11 mouse cellular contexts compared by ENCODE assay signal in genomic region chr8:70558334-70558733, GRCm38 (mm10). TPM values are rescaled to one million over a fixed set of nuclear protein-coding genes. Genes with fewer than 3 reads are reported as not detected.
DNase-seq lines count a peak whose midpoint lies in the region; ATAC-seq and TF ChIP-seq lines count a peak whose summit lies in the region.
"Had no signal": no experiment of that assay in that cellular context is flagged by ENCODE, and none has a peak within 500 bp of the region (broad histone marks: within the 10 kb centered on the region; RNA-seq: fewer than 3 reads in every experiment).

No protein-coding gene starts in this region.

- WGBS in heart, postnatal 0 days, result 22% methylated on average over 4 of the region's 4 CpGs
- 51% methylated on average over 4 of the region's 4 CpGs for WGBS in lung, embryonic 15.5 days

- peaks cover 75% of the 10 kb centered on the region for H3K4me1 ChIP-seq in heart, postnatal 0 days (ENCODE audit: control insufficient read depth, insufficient read depth)
- peaks cover 59% of the 10 kb centered on the region for H3K4me1 ChIP-seq in lung, embryonic 15.5 days

- no peak for TF ChIP-seq EP300 in heart, postnatal 0 days (IDR thresholded peaks at IDR 0.05; ENCODE audit: low read depth)

- no peaks in the 10 kb centered on the region for H3K36me3 ChIP-seq in heart, postnatal 0 days (replicated peaks; ENCODE audit: control insufficient read depth, insufficient read depth, low read length)
- H3K36me3 ChIP-seq in lung, embryonic 15.5 days, result no peaks in the 10 kb centered on the region

- H3K4me2 ChIP-seq in heart, postnatal 0 days (ENCODE audit: low read depth, low read length), result no peak overlapping the region
- no peak overlapping the region for H3K4me2 ChIP-seq in lung, embryonic 15.5 days
- H3K4me2 ChIP-seq: forebrain, embryonic 13.5 days; neural tube, embryonic 12.5 days had no signal

- H3K27me3 ChIP-seq in heart, postnatal 0 days (ENCODE audit: control insufficient read depth, insufficient read depth, low read length), result no peaks in the 10 kb centered on the region
- H3K27me3 ChIP-seq in lung, embryonic 15.5 days, result no peaks in the 10 kb centered on the region
- H3K27me3 ChIP-seq: forebrain, embryonic 13.5 days; neural tube, embryonic 12.5 days had no signal

- H3K9me3 ChIP-seq in heart, postnatal 0 days (replicated peaks; ENCODE audit: control insufficient read depth, low read length), result no peaks in the 10 kb centered on the region
- H3K9me3 ChIP-seq in lung, embryonic 15.5 days, result no peaks in the 10 kb centered on the region
- H3K9me3 ChIP-seq: forebrain, embryonic 13.5 days; neural tube, embryonic 12.5 days had no signal

- TF ChIP-seq CTCF in heart, postnatal 0 days (IDR thresholded peaks at IDR 0.05; ENCODE audit: low read depth), result peak; percentile 59

- peak; percentile 48 for DNase-seq in urinary bladder, postnatal 14 days (ENCODE audit: low spot score)
- no peak for DNase-seq in urinary bladder, adult 2 months (ENCODE audit: low spot score)
- peak; percentile 66 for DNase-seq in heart, postnatal 0 days (ENCODE audit: low spot score)
- peak; percentile 82 for DNase-seq in thymus, postnatal 4 days
- no peak for DNase-seq in cerebellum, postnatal 4 days (ENCODE audit: low spot score in 2 of 2)
- DNase-seq in embryo, embryonic 9.5 days (ENCODE audit: extremely low spot score), result no peak
- no peak for DNase-seq in cerebellum, postnatal 25 days
- DNase-seq: adrenal gland, adult 2 months had no signal

- peak overlapping the region; percentile 74 for H3K27ac ChIP-seq in heart, postnatal 0 days (ENCODE audit: low read depth)
- 0 out of 2 replicates have a peak overlapping the region, but pooled peaks have one; percentile 5 for H3K27ac ChIP-seq in lung, embryonic 15.5 days
- H3K27ac ChIP-seq: forebrain, embryonic 13.5 days; neural tube, embryonic 12.5 days had no signal

- H3K9ac ChIP-seq in heart, postnatal 0 days (replicated peaks; ENCODE audit: low read depth, low read length), result peak overlapping the region; percentile 15; the same call in 1 of the 2 replicates
- 0 out of 2 replicates have a peak overlapping the region, but pooled peaks have one; percentile 26 for H3K9ac ChIP-seq in lung, embryonic 15.5 days
- H3K9ac ChIP-seq: forebrain, embryonic 13.5 days; neural tube, embryonic 12.5 days had no signal

- no peak overlapping the region for H3K4me3 ChIP-seq in heart, postnatal 0 days (ENCODE audit: low read depth, low read length)
- no peak overlapping the region for H3K4me3 ChIP-seq in lung, embryonic 15.5 days
- H3K4me3 ChIP-seq: forebrain, embryonic 13.5 days; neural tube, embryonic 12.5 days had no signal

- ATAC-seq in heart, postnatal 0 days (ENCODE audit: insufficient read depth, low read depth), result peak; percentile 30; the same call in 1 of the 2 replicates
- no peak for ATAC-seq in lung, embryonic 15.5 days (ENCODE audit: borderline replicate concordance, extremely low read depth, low FRiP score, low TSS enrichment)
- ATAC-seq: forebrain, embryonic 13.5 days had no signal

RNA-seq across cellular contexts. Expression of gene Ell, which starts 19.1 kb away (rescaled TPM):
- 21.3 and 26.9 TPM in 2 replicates for polyA plus RNA-seq in urinary bladder, adult 2 months (2012; rRNA removed)
- 7.3 and 13.9 TPM in 2 replicates for total RNA-seq in heart, postnatal 0 days (2014; rRNA removed; ENCODE audit: low replicate concordance)
- 7.9 and 9.1 TPM in 2 replicates for polyA plus RNA-seq in heart, postnatal 0 days (2015; fragmentation: Nextera tagmentation; extraction: Ambion mirVana)
- polyA plus RNA-seq in lung, embryonic 15.5 days (2015; fragmentation: Nextera tagmentation; extraction: Ambion mirVana), result 17.2 and 17.5 TPM in 2 replicates

RNA-seq across cellular contexts. Expression of gene Kxd1, which starts 30.6 kb away (rescaled TPM):
- polyA plus RNA-seq in urinary bladder, adult 2 months (2012; rRNA removed), result 73.9 and 74.2 TPM in 2 replicates
- total RNA-seq in heart, postnatal 0 days (2014; rRNA removed; ENCODE audit: low replicate concordance), result 110 and 120 TPM in 2 replicates
- polyA plus RNA-seq in heart, postnatal 0 days (2015; fragmentation: Nextera tagmentation; extraction: Ambion mirVana), result 93.5 and 96.7 TPM in 2 replicates
- 50.0 and 54.4 TPM in 2 replicates for polyA plus RNA-seq in lung, embryonic 15.5 days (2015; fragmentation: Nextera tagmentation; extraction: Ambion mirVana)

RNA-seq across cellular contexts. Expression of gene Fkbp8, which starts 30.8 kb away (rescaled TPM):
- 300 and 366 TPM in 2 replicates for polyA plus RNA-seq in urinary bladder, adult 2 months (2012; rRNA removed)
- total RNA-seq in heart, postnatal 0 days (2014; rRNA removed; ENCODE audit: low replicate concordance), result 422 and 440 TPM in 2 replicates
- polyA plus RNA-seq in heart, postnatal 0 days (2015; fragmentation: Nextera tagmentation; extraction: Ambion mirVana), result 195 and 200 TPM in 2 replicates
- polyA plus RNA-seq in lung, embryonic 15.5 days (2015; fragmentation: Nextera tagmentation; extraction: Ambion mirVana), result 307 and 313 TPM in 2 replicates

RNA-seq across cellular contexts. Expression of gene Isyna1, which starts 35.8 kb away (rescaled TPM):
- polyA plus RNA-seq in urinary bladder, adult 2 months (2012; rRNA removed), result 37.9 and 49.6 TPM in 2 replicates
- total RNA-seq in heart, postnatal 0 days (2014; rRNA removed; ENCODE audit: low replicate concordance), result 111 and 125 TPM in 2 replicates
- polyA plus RNA-seq in heart, postnatal 0 days (2015; fragmentation: Nextera tagmentation; extraction: Ambion mirVana), result 53.3 and 59.6 TPM in 2 replicates
- 134 TPM in 2 replicates for polyA plus RNA-seq in lung, embryonic 15.5 days (2015; fragmentation: Nextera tagmentation; extraction: Ambion mirVana)

RNA-seq across cellular contexts. Expression of gene Uba52, which starts 47.7 kb away (rescaled TPM):
- 881 and 1,275 TPM in 2 replicates for polyA plus RNA-seq in urinary bladder, adult 2 months (2012; rRNA removed)
- total RNA-seq in heart, postnatal 0 days (2014; rRNA removed; ENCODE audit: low replicate concordance), result 887 and 1,064 TPM in 2 replicates
- 1,011 and 1,075 TPM in 2 replicates for polyA plus RNA-seq in heart, postnatal 0 days (2015; fragmentation: Nextera tagmentation; extraction: Ambion mirVana)
- polyA plus RNA-seq in lung, embryonic 15.5 days (2015; fragmentation: Nextera tagmentation; extraction: Ambion mirVana), result 909 and 953 TPM in 2 replicates

Comparison
In these comparisons a context has a peak if more than half of its experiments do, and no peak if none do; other contexts are left out.
1. DNase-seq: peak in urinary bladder, postnatal 14 days (single experiment), heart, postnatal 0 days (single experiment) and thymus, postnatal 4 days (single experiment); none in urinary bladder, adult 2 months (single experiment), cerebellum, postnatal 4 days (0 of 2), embryo, embryonic 9.5 days (single experiment) and cerebellum, postnatal 25 days (0 of 2).